In genomic region chr1:172062101-172062500, GRCm38 (mm10) we compare ENCODE assay signal across 33 mouse cellular contexts. TPM values are rescaled to one million over a fixed set of nuclear protein-coding genes. Genes with fewer than 3 reads are reported as not detected.
DNase-seq lines count a peak whose midpoint lies in the region; ATAC-seq and TF ChIP-seq lines count a peak whose summit lies in the region.
"Had no signal": no experiment of that assay in that cellular context is flagged by ENCODE, and none has a peak within 500 bp of the region (broad histone marks: within the 10 kb centered on the region; RNA-seq: fewer than 3 reads in every experiment).

No protein-coding gene starts in this region.

- H3K4me3 ChIP-seq in hindbrain, embryonic 11.5 days (ENCODE audit: low read depth, low read length) = no peak overlapping the region
- no peak overlapping the region for H3K4me3 ChIP-seq in hindbrain, embryonic 14.5 days (replicated peaks; ENCODE audit: low read length)
- no peak overlapping the region for H3K4me3 ChIP-seq in midbrain, embryonic 13.5 days (replicated peaks)
- H3K4me3 ChIP-seq in midbrain, embryonic 16.5 days (ENCODE audit: low read depth, low read length) = no peak overlapping the region
- H3K4me3 ChIP-seq in hindbrain, postnatal 0 days (ENCODE audit: low read length) = no peak overlapping the region
- H3K4me3 ChIP-seq: embryonic facial prominence, embryonic 12.5 days; gastrocnemius, adult 2 months; heart, adult 2 months; heart, embryonic 12.5 days; limb, embryonic 13.5 days; lung, embryonic 15.5 days had no signal

- ATAC-seq in hindbrain, embryonic 11.5 days (ENCODE audit: low FRiP score) = no peak
- ATAC-seq in hindbrain, embryonic 14.5 days (ENCODE audit: low FRiP score) = no peak
- ATAC-seq in midbrain, embryonic 13.5 days = no peak
- no peak for ATAC-seq in midbrain, embryonic 16.5 days
- no peak for ATAC-seq in hindbrain, postnatal 0 days
- ATAC-seq: Patski had no signal

- DNase-seq in hindbrain, embryonic 11.5 days (ENCODE audit: low spot score) = no peak
- DNase-seq in hindbrain, embryonic 14.5 days (ENCODE audit: low spot score) = no peak
- DNase-seq in ZHBTc4 (ENCODE audit: low read depth, low spot score) = peak; percentile 94
- no peak for DNase-seq in hindbrain, postnatal 0 days (ENCODE audit: low spot score)
- DNase-seq in thymus, postnatal 10 days (ENCODE audit: low spot score in 2 of 2) = no peak
- DNase-seq: adrenal gland, postnatal 14 days; B cell, adult 2 months; cerebellum, adult 11-12 months; cerebellum, adult 9-11 months; embryo, embryonic 11 days; gastrocnemius, adult 2 months; gastrocnemius, postnatal 36 days; heart, adult 2 months; heart, postnatal 4 days; kidney, adult 8-10 months; kidney, postnatal 4 days; lung, postnatal 36 days; thymus, adult 2 months; thymus, postnatal 4 days had no signal

- no peak overlapping the region for H3K4me2 ChIP-seq in hindbrain, embryonic 11.5 days (replicated peaks; ENCODE audit: low read depth, low read length)
- no peak overlapping the region for H3K4me2 ChIP-seq in hindbrain, embryonic 14.5 days (replicated peaks)
- H3K4me2 ChIP-seq in midbrain, embryonic 13.5 days (replicated peaks) = no peak overlapping the region
- no peak overlapping the region for H3K4me2 ChIP-seq in midbrain, embryonic 16.5 days (ENCODE audit: low read length)
- H3K4me2 ChIP-seq in hindbrain, postnatal 0 days (ENCODE audit: low read depth, low read length) = no peak overlapping the region
- H3K4me2 ChIP-seq: embryonic facial prominence, embryonic 12.5 days; heart, embryonic 12.5 days; limb, embryonic 13.5 days; liver, embryonic 11.5 days; lung, embryonic 15.5 days had no signal

- H3K9ac ChIP-seq in hindbrain, embryonic 11.5 days (ENCODE audit: low read depth, low read length) = no peak overlapping the region
- H3K9ac ChIP-seq in hindbrain, embryonic 14.5 days = no peak overlapping the region
- H3K9ac ChIP-seq in midbrain, embryonic 13.5 days (replicated peaks) = no peak overlapping the region
- H3K9ac ChIP-seq in midbrain, embryonic 16.5 days (ENCODE audit: low read depth, low read length) = no peak overlapping the region
- H3K9ac ChIP-seq in hindbrain, postnatal 0 days (replicated peaks; ENCODE audit: low read length) = no peak overlapping the region
- H3K9ac ChIP-seq: embryonic facial prominence, embryonic 12.5 days; heart, embryonic 12.5 days; limb, embryonic 13.5 days; lung, embryonic 15.5 days had no signal

- no peak for TF ChIP-seq CTCF in hindbrain, postnatal 0 days (IDR thresholded peaks at IDR 0.05; ENCODE audit: low read depth)

- H3K4me1 ChIP-seq in hindbrain, embryonic 11.5 days (replicated peaks; ENCODE audit: control insufficient read depth, insufficient read depth, low read length) = peaks cover 13% of the 10 kb centered on the region
- H3K4me1 ChIP-seq in hindbrain, embryonic 14.5 days (replicated peaks; ENCODE audit: control insufficient read depth, insufficient read depth, low read length) = peaks cover 24% of the 10 kb centered on the region
- H3K4me1 ChIP-seq in midbrain, embryonic 13.5 days (replicated peaks) = peaks cover 69% of the 10 kb centered on the region
- peaks cover 10% of the 10 kb centered on the region; the same call in 1 of the 2 replicates for H3K4me1 ChIP-seq in midbrain, embryonic 16.5 days (ENCODE audit: control insufficient read depth, insufficient read depth, low read length)
- peaks cover 4% of the 10 kb centered on the region; the same call in 1 of the 2 replicates for H3K4me1 ChIP-seq in hindbrain, postnatal 0 days (ENCODE audit: insufficient read depth, low read length)
- H3K4me1 ChIP-seq: lung, embryonic 15.5 days had no signal

- peak overlapping the region; percentile 82 for H3K27ac ChIP-seq in hindbrain, embryonic 11.5 days (ENCODE audit: low read depth, low read length)
- no peak overlapping the region for H3K27ac ChIP-seq in hindbrain, embryonic 14.5 days
- peak overlapping the region; percentile 82 for H3K27ac ChIP-seq in midbrain, embryonic 13.5 days
- no peak overlapping the region for H3K27ac ChIP-seq in midbrain, embryonic 16.5 days (ENCODE audit: low read length)
- peak overlapping the region; percentile 75; the same call in 1 of the 2 replicates for H3K27ac ChIP-seq in hindbrain, postnatal 0 days
- H3K27ac ChIP-seq: embryonic facial prominence, embryonic 12.5 days; gastrocnemius, adult 2 months; heart, adult 2 months; kidney, postnatal 0 days; limb, embryonic 13.5 days; lung, embryonic 15.5 days had no signal

- WGBS in hindbrain, embryonic 11.5 days = 88% methylated on average over 2 of the region's 2 CpGs
- 70% methylated on average over 2 of the region's 2 CpGs for WGBS in hindbrain, embryonic 14.5 days
- 83% methylated on average over 2 of the region's 2 CpGs for WGBS in midbrain, embryonic 13.5 days
- WGBS in midbrain, embryonic 16.5 days = 87% methylated on average over 2 of the region's 2 CpGs
- WGBS in hindbrain, postnatal 0 days = 82% methylated on average over 2 of the region's 2 CpGs

- H3K36me3 ChIP-seq in hindbrain, embryonic 11.5 days (ENCODE audit: control insufficient read depth, insufficient read depth, low read length) = peaks cover 4% of the 10 kb centered on the region
- peaks cover 31% of the 10 kb centered on the region for H3K36me3 ChIP-seq in hindbrain, embryonic 14.5 days (replicated peaks; ENCODE audit: control insufficient read depth, insufficient read depth)
- peaks cover 30% of the 10 kb centered on the region for H3K36me3 ChIP-seq in midbrain, embryonic 13.5 days
- peaks cover 18% of the 10 kb centered on the region for H3K36me3 ChIP-seq in midbrain, embryonic 16.5 days (ENCODE audit: control insufficient read depth, insufficient read depth, low read length)
- H3K36me3 ChIP-seq in hindbrain, postnatal 0 days (ENCODE audit: insufficient read depth, low read length) = peaks cover 24% of the 10 kb centered on the region

- no peaks in the 10 kb centered on the region for H3K9me3 ChIP-seq in hindbrain, embryonic 11.5 days (ENCODE audit: control insufficient read depth, low read length)
- H3K9me3 ChIP-seq in hindbrain, embryonic 14.5 days (ENCODE audit: control insufficient read depth, low read length) = no peaks in the 10 kb centered on the region
- H3K9me3 ChIP-seq in midbrain, embryonic 13.5 days = no peaks in the 10 kb centered on the region
- H3K9me3 ChIP-seq in midbrain, embryonic 16.5 days (replicated peaks; ENCODE audit: control insufficient read depth, low read length, poor library complexity, severe bottlenecking) = no peaks in the 10 kb centered on the region
- H3K9me3 ChIP-seq in hindbrain, postnatal 0 days (ENCODE audit: low read length) = no peaks in the 10 kb centered on the region
- H3K9me3 ChIP-seq: embryonic facial prominence, embryonic 12.5 days; heart, embryonic 12.5 days; limb, embryonic 13.5 days; lung, embryonic 15.5 days had no signal

- no peaks in the 10 kb centered on the region for H3K27me3 ChIP-seq in hindbrain, embryonic 11.5 days (ENCODE audit: control insufficient read depth, insufficient read depth, low read length)
- no peaks in the 10 kb centered on the region for H3K27me3 ChIP-seq in hindbrain, embryonic 14.5 days (ENCODE audit: control insufficient read depth, insufficient read depth, low read length)
- H3K27me3 ChIP-seq in midbrain, embryonic 13.5 days = no peaks in the 10 kb centered on the region
- no peaks in the 10 kb centered on the region for H3K27me3 ChIP-seq in midbrain, embryonic 16.5 days (ENCODE audit: control insufficient read depth, insufficient read depth, low read depth, low read length)
- H3K27me3 ChIP-seq in hindbrain, postnatal 0 days (ENCODE audit: insufficient read depth, low read length) = no peaks in the 10 kb centered on the region
- H3K27me3 ChIP-seq: embryonic facial prominence, embryonic 12.5 days; Patski had no signal

RNA-seq across cellular contexts. Expression of gene Nhlh1, which starts 4.7 kb away (rescaled TPM):
- 20.5 and 22.3 TPM in 2 replicates for polyA plus RNA-seq in hindbrain, embryonic 11.5 days (2014; fragmentation: Nextera tagmentation; extraction: Ambion mirVana)
- 2.7 and 3.6 TPM in 2 replicates for polyA plus RNA-seq in hindbrain, embryonic 14.5 days (2014; fragmentation: Nextera tagmentation; extraction: Ambion mirVana)
- polyA plus RNA-seq in midbrain, embryonic 13.5 days (2015; fragmentation: Nextera tagmentation; extraction: Ambion mirVana) = 7.7 and 8.9 TPM in 2 replicates
- 0.45 and 1.2 TPM in 2 replicates for polyA plus RNA-seq in midbrain, embryonic 16.5 days (2015; fragmentation: Nextera tagmentation; extraction: Ambion mirVana)
- total RNA-seq in hindbrain, postnatal 0 days (2014; rRNA removed) = 13.3 and 17.3 TPM in 2 replicates
- polyA plus RNA-seq in hindbrain, postnatal 0 days (2015; fragmentation: Nextera tagmentation; extraction: Ambion mirVana) = 2.3 and 2.4 TPM in 2 replicates
- total RNA-seq: adrenal gland, postnatal 14 days; gastrocnemius, adult 2 months; gastrocnemius, postnatal 36 days; heart, adult 2 months; heart, postnatal 4 days; megakaryocyte, adult 5-6 weeks; MEL had no signal
- polyA plus RNA-seq: heart, adult 2 months; heart, embryonic 12.5 days; heart, postnatal 0 days; intestine, embryonic 14.5 days; kidney, postnatal 0 days; limb, embryonic 13.5 days; liver, embryonic 16.5 days; lung, embryonic 15.5 days; Patski had no signal

RNA-seq across cellular contexts. Expression of gene Copa, which starts 20.2 kb away (rescaled TPM):
- polyA plus RNA-seq in hindbrain, embryonic 11.5 days (2014; fragmentation: Nextera tagmentation; extraction: Ambion mirVana) = 154 and 191 TPM in 2 replicates
- 161 and 193 TPM in 2 replicates for polyA plus RNA-seq in hindbrain, embryonic 14.5 days (2014; fragmentation: Nextera tagmentation; extraction: Ambion mirVana)
- 190 and 202 TPM in 2 replicates for polyA plus RNA-seq in midbrain, embryonic 13.5 days (2015; fragmentation: Nextera tagmentation; extraction: Ambion mirVana)
- 209 and 222 TPM in 2 replicates for polyA plus RNA-seq in midbrain, embryonic 16.5 days (2015; fragmentation: Nextera tagmentation; extraction: Ambion mirVana)
- 189 and 191 TPM in 2 replicates for total RNA-seq in hindbrain, postnatal 0 days (2014; rRNA removed)
- polyA plus RNA-seq in hindbrain, postnatal 0 days (2015; fragmentation: Nextera tagmentation; extraction: Ambion mirVana) = 136 and 142 TPM in 2 replicates

RNA-seq across cellular contexts. Expression of gene Ncstn, which starts 20.5 kb away (rescaled TPM):
- polyA plus RNA-seq in hindbrain, embryonic 11.5 days (2014; fragmentation: Nextera tagmentation; extraction: Ambion mirVana) = 120 and 121 TPM in 2 replicates
- polyA plus RNA-seq in hindbrain, embryonic 14.5 days (2014; fragmentation: Nextera tagmentation; extraction: Ambion mirVana) = 106 and 111 TPM in 2 replicates
- polyA plus RNA-seq in midbrain, embryonic 13.5 days (2015; fragmentation: Nextera tagmentation; extraction: Ambion mirVana) = 126 and 129 TPM in 2 replicates
- polyA plus RNA-seq in midbrain, embryonic 16.5 days (2015; fragmentation: Nextera tagmentation; extraction: Ambion mirVana) = 105 and 107 TPM in 2 replicates
- total RNA-seq in hindbrain, postnatal 0 days (2014; rRNA removed) = 77.5 and 86.9 TPM in 2 replicates
- 95.0 and 101 TPM in 2 replicates for polyA plus RNA-seq in hindbrain, postnatal 0 days (2015; fragmentation: Nextera tagmentation; extraction: Ambion mirVana)

RNA-seq across cellular contexts. Expression of gene Vangl2, which starts 33.9 kb away (rescaled TPM):
- polyA plus RNA-seq in hindbrain, embryonic 11.5 days (2014; fragmentation: Nextera tagmentation; extraction: Ambion mirVana) = 60.3 and 61.6 TPM in 2 replicates
- polyA plus RNA-seq in hindbrain, embryonic 14.5 days (2014; fragmentation: Nextera tagmentation; extraction: Ambion mirVana) = 48.9 and 49.5 TPM in 2 replicates
- 57.1 and 60.0 TPM in 2 replicates for polyA plus RNA-seq in midbrain, embryonic 13.5 days (2015; fragmentation: Nextera tagmentation; extraction: Ambion mirVana)
- 43.7 and 44.0 TPM in 2 replicates for polyA plus RNA-seq in midbrain, embryonic 16.5 days (2015; fragmentation: Nextera tagmentation; extraction: Ambion mirVana)
- total RNA-seq in hindbrain, postnatal 0 days (2014; rRNA removed) = 86.6 and 117 TPM in 2 replicates
- polyA plus RNA-seq in hindbrain, postnatal 0 days (2015; fragmentation: Nextera tagmentation; extraction: Ambion mirVana) = 33.0 and 36.5 TPM in 2 replicates

Comparison
In these comparisons a context has a peak if more than half of its experiments do, and no peak if none do; other contexts are left out.
1. H3K27ac ChIP-seq: peak in hindbrain, embryonic 11.5 days (single experiment), midbrain, embryonic 13.5 days (single experiment) and hindbrain, postnatal 0 days (single experiment); none in hindbrain, embryonic 14.5 days (single experiment) and midbrain, embryonic 16.5 days (single experiment).